Mouse (Mus musculus) heart, embryonic 11.5 days (tissue): ENCODE results near the gene Bmp4. TPM values are rescaled to one million over a fixed set of nuclear protein-coding genes. Genes with fewer than 3 reads are reported as not detected.

Experiments used
- ATAC-seq: fragments of 200-750 bp; cut with Nextera tagmentation; replicated peaks from 2 replicates; pipeline ENCODE4 v1.8.0; 2017; ENCODE audit warnings: moderate library complexity; ENCODE audit not compliant: insufficient number of reproducible peaks, low FRiP score, low TSS enrichment
- H3K27ac ChIP-seq: fragments of 300-500 bp; sonication (generic); 2 replicates; pipeline ENCODE4 v1.5.1; 2014; ENCODE audit warnings: mild to moderate bottlenecking, low read depth, low read length
- H3K27me3 ChIP-seq: fragments of 300-500 bp; sonication (generic); 2 replicates; pipeline ENCODE4 v1.6.1; 2014; ENCODE audit warnings: mild to moderate bottlenecking, low read length, mixed read lengths; ENCODE audit not compliant: control insufficient read depth, insufficient read depth
- H3K36me3 ChIP-seq: fragments of 300-500 bp; sonication (generic); 2 replicates; pipeline ENCODE4 v1.6.1; 2014; ENCODE audit warnings: mild to moderate bottlenecking, low read length, moderate library complexity, mixed read lengths; ENCODE audit not compliant: control insufficient read depth, insufficient read depth
- H3K4me1 ChIP-seq: fragments of 300-500 bp; sonication (generic); 2 replicates; pipeline ENCODE4 v1.6.1; 2014; ENCODE audit warnings: low read length; ENCODE audit not compliant: control insufficient read depth, insufficient read depth
- H3K4me2 ChIP-seq: fragments of 300-500 bp; sonication (generic); 2 replicates; pipeline ENCODE4 v1.6.1; 2014; ENCODE audit warnings: mild to moderate bottlenecking, moderate library complexity
- H3K4me3 ChIP-seq: fragments of 300-500 bp; sonication (generic); 2 replicates; pipeline ENCODE4 v1.5.1; 2014; ENCODE audit warnings: low read depth, low read length
- H3K9ac ChIP-seq: fragments of 300-500 bp; sonication (generic); 2 replicates; pipeline ENCODE4 v1.6.1; 2014; ENCODE audit warnings: mild to moderate bottlenecking, low read depth, low read length, moderate library complexity
- H3K9me3 ChIP-seq: fragments of 300-500 bp; sonication (generic); replicated peaks from 2 replicates; pipeline ENCODE4 v1.6.1; 2016; ENCODE audit warnings: low read length; ENCODE audit not compliant: control insufficient read depth
- WGBS: fragments of 180-500 bp; shearing (Covaris S2); extraction: QIAGEN DNeasy Blood & Tissue Kit; methylation state at CpG from one replicate; pipeline ENCODE4 v1.1.7; 2014; ENCODE audit not compliant: insufficient replicate concordance; 5-methylcytosine and 5-hydroxymethylcytosine counted together
- polyA plus RNA-seq: library from polyadenylated mRNA; unstranded; fragments of >200 nt; fragmentation: Nextera tagmentation; extraction: Ambion mirVana; gene quantifications from 2 replicates; pipeline ENCODE4 v1.2.1, GENCODE M21; 2014

The Bmp4 gene
- 34.1 and 42.2 TPM in 2 replicates for polyA plus RNA-seq

- H3K27me3 ChIP-seq = peaks cover 22% of the 10 kb centered on the region
- peak within 1 kb of the TSS; percentile 78 for H3K4me2 ChIP-seq
These were observed at the start of gene Bmp4 for GRCm38 (mm10) chr14:46390249-46390775. Bmp4 (minus strand) TSS chr14:46390669.

GRCm38 (mm10) chr14:46439461-46440048 lies 49.1 kb upstream of the Bmp4 start:
- Histone ChIP-seq H3K4me1 (peaks cover 13% of the 10 kb centered on the region), H3K27me3 (no peaks in the 10 kb centered on the region), H3K9me3 (no peaks in the 10 kb centered on the region), H3K4me2 (no peak overlapping the region), H3K4me3 (no peak overlapping the region), H3K9ac (no peak overlapping the region), H3K36me3 (no peaks in the 10 kb centered on the region), H3K27ac (no peak overlapping the region)
- ATAC-seq = no peak
- 75% methylated on average over 5 of the region's 5 CpGs for WGBS

More at GRCm38 (mm10) chr14:46390249-46390775, at the start of gene Bmp4:
- H3K27ac ChIP-seq = peak within 1 kb of the TSS; percentile 51; the same call in 1 of the 2 replicates
- ATAC-seq = 0 out of 2 replicates have a peak, but pooled peaks have one; percentile 18
- peak within 1 kb of the TSS; percentile 73 for H3K9ac ChIP-seq
- H3K4me1 ChIP-seq = peaks cover 7% of the 10 kb centered on the region; the same call in 1 of the 2 replicates
- peak within 1 kb of the TSS; percentile 64 for H3K4me3 ChIP-seq
- H3K36me3 ChIP-seq = no peaks in the 10 kb centered on the region
- under 1% methylated on average over 26 of the region's 26 CpGs for WGBS
- H3K9me3 ChIP-seq = no peaks in the 10 kb centered on the region

- Histone ChIP-seq H3K27ac (0 out of 2 replicates have a peak overlapping the region, but pooled peaks have one; percentile 31), H3K36me3 (no peaks in the 10 kb centered on the region), H3K27me3 (no peaks in the 10 kb centered on the region), H3K4me3 (0 out of 2 replicates have a peak overlapping the region, but pooled peaks have one; percentile 4), H3K4me1 (peaks cover 13% of the 10 kb centered on the region), H3K9ac (peak overlapping the region; percentile 16; the same call in 1 of the 2 replicates), H3K4me2 (peak overlapping the region; percentile 39), H3K9me3 (no peaks in the 10 kb centered on the region)
- no peak for ATAC-seq
- WGBS = 8% methylated on average over 9 of the region's 9 CpGs
These were observed 46.1 kb upstream of the Bmp4 start for GRCm38 (mm10) chr14:46436471-46437090.

- Histone ChIP-seq H3K27ac (no peak overlapping the region), H3K9ac (no peak overlapping the region), H3K36me3 (no peaks in the 10 kb centered on the region), H3K4me2 (no peak overlapping the region), H3K4me1 (no peaks in the 10 kb centered on the region), H3K4me3 (no peak overlapping the region), H3K9me3 (no peaks in the 10 kb centered on the region), H3K27me3 (no peaks in the 10 kb centered on the region)
- 89% methylated on average over 5 of the region's 5 CpGs for WGBS
- ATAC-seq = no peak
These were observed 39.8 kb upstream of the Bmp4 start for GRCm38 (mm10) chr14:46430231-46430630.

GRCm38 (mm10) chr14:46427251-46427650 lies 36.8 kb upstream of the Bmp4 start:
- Histone ChIP-seq H3K4me3 (no peak overlapping the region), H3K9me3 (no peaks in the 10 kb centered on the region), H3K27me3 (no peaks in the 10 kb centered on the region), H3K4me2 (no peak overlapping the region), H3K27ac (no peak overlapping the region), H3K36me3 (no peaks in the 10 kb centered on the region), H3K4me1 (no peaks in the 10 kb centered on the region), H3K9ac (no peak overlapping the region)
- no peak for ATAC-seq
- 86% methylated on average over 13 of the region's 13 CpGs for WGBS

GRCm38 (mm10) chr14:46421823-46422222 lies 31.4 kb upstream of the Bmp4 start:
- peaks cover 4% of the 10 kb centered on the region; the same call in 1 of the 2 replicates for H3K4me1 ChIP-seq
- no peaks in the 10 kb centered on the region for H3K9me3 ChIP-seq
- H3K4me2 ChIP-seq = no peak overlapping the region
- no peaks in the 10 kb centered on the region for H3K27me3 ChIP-seq
- no peak overlapping the region for H3K9ac ChIP-seq
- H3K36me3 ChIP-seq = no peaks in the 10 kb centered on the region
- ATAC-seq = no peak
- no peak overlapping the region for H3K4me3 ChIP-seq
- 71% methylated on average over 3 of the region's 3 CpGs for WGBS
- H3K27ac ChIP-seq = no peak overlapping the region

- Histone ChIP-seq H3K4me3 (no peak overlapping the region), H3K27me3 (no peaks in the 10 kb centered on the region), H3K27ac (no peak overlapping the region), H3K9ac (no peak overlapping the region), H3K36me3 (no peaks in the 10 kb centered on the region), H3K9me3 (no peaks in the 10 kb centered on the region), H3K4me2 (no peak overlapping the region), H3K4me1 (peaks cover 4% of the 10 kb centered on the region; the same call in 1 of the 2 replicates)
- no peak for ATAC-seq
- WGBS = 59% methylated on average over 11 of the region's 11 CpGs
These were observed 28.8 kb upstream of the Bmp4 start for GRCm38 (mm10) chr14:46419269-46419668.

- Histone ChIP-seq H3K4me2 (no peak overlapping the region), H3K9ac (no peak overlapping the region), H3K9me3 (no peaks in the 10 kb centered on the region), H3K4me3 (no peak overlapping the region), H3K4me1 (peaks cover 4% of the 10 kb centered on the region; the same call in 1 of the 2 replicates), H3K27me3 (no peaks in the 10 kb centered on the region), H3K27ac (no peak overlapping the region), H3K36me3 (no peaks in the 10 kb centered on the region)
- 63% methylated on average over 15 of the region's 15 CpGs for WGBS
- no peak for ATAC-seq
These were observed 28.1 kb upstream of the Bmp4 start for GRCm38 (mm10) chr14:46418371-46419097.
